ENCODE assay signal across 30 mouse cellular contexts in genomic region chr15:88832536-88832935, GRCm38 (mm10). TPM values are rescaled to one million over a fixed set of nuclear protein-coding genes. Genes with fewer than 3 reads are reported as not detected.
DNase-seq lines count a peak whose midpoint lies in the region; ATAC-seq lines count a peak whose summit lies in the region.
"Had no signal": no experiment of that assay in that cellular context is flagged by ENCODE, and none has a peak within 500 bp of the region (broad histone marks: within the 10 kb centered on the region; RNA-seq: fewer than 3 reads in every experiment).

No protein-coding gene starts in this region.

- H3K4me3 ChIP-seq in heart, embryonic 15.5 days = no peak overlapping the region
- no peak overlapping the region for H3K4me3 ChIP-seq in kidney, embryonic 16.5 days (ENCODE audit: low read length)
- H3K4me3 ChIP-seq: embryonic facial prominence, embryonic 13.5 days; erythroblast, embryonic 14.5 days; forebrain, embryonic 12.5 days; hindbrain, embryonic 10.5 days; intestine, embryonic 15.5 days; layer of hippocampus, adult 2 months; limb, embryonic 10.5 days; liver, embryonic 13.5 days; megakaryocyte, embryonic 14.5 days; neural tube, embryonic 12.5 days had no signal

- no peak for ATAC-seq in heart, embryonic 15.5 days (replicated peaks; ENCODE audit: insufficient number of reproducible peaks, insufficient read depth, low FRiP score, low read depth)
- no peak for ATAC-seq in kidney, embryonic 16.5 days (ENCODE audit: low FRiP score, low TSS enrichment)
- ATAC-seq: hindbrain, embryonic 16.5 days; intestine, embryonic 15.5 days had no signal

- WGBS in heart, embryonic 15.5 days = 75% methylated on average over 9 of the region's 9 CpGs
- WGBS in kidney, embryonic 16.5 days = 70% methylated on average over 9 of the region's 9 CpGs

- intact Hi-C loops in heart, postnatal 25 days (cut with DNase I) = no loop called here

- no peaks in the 10 kb centered on the region for H3K27me3 ChIP-seq in heart, embryonic 15.5 days
- H3K27me3 ChIP-seq in kidney, embryonic 16.5 days (ENCODE audit: insufficient read depth, low read length) = no peaks in the 10 kb centered on the region
- H3K27me3 ChIP-seq: embryonic facial prominence, embryonic 13.5 days; forebrain, embryonic 12.5 days; intestine, embryonic 15.5 days; neural tube, embryonic 12.5 days had no signal

- no peak overlapping the region for H3K4me2 ChIP-seq in heart, embryonic 15.5 days
- no peak overlapping the region for H3K4me2 ChIP-seq in kidney, embryonic 16.5 days (replicated peaks; ENCODE audit: low read depth, low read length)
- H3K4me2 ChIP-seq: embryonic facial prominence, embryonic 13.5 days; forebrain, embryonic 12.5 days; intestine, embryonic 15.5 days; liver, embryonic 13.5 days; lung, embryonic 14.5 days; neural tube, embryonic 12.5 days had no signal

- H3K9ac ChIP-seq in heart, embryonic 15.5 days = no peak overlapping the region
- H3K9ac ChIP-seq in kidney, embryonic 16.5 days (replicated peaks; ENCODE audit: low read length) = no peak overlapping the region
- H3K9ac ChIP-seq: embryonic facial prominence, embryonic 13.5 days; forebrain, embryonic 12.5 days; intestine, embryonic 15.5 days; liver, embryonic 13.5 days; lung, embryonic 14.5 days; neural tube, embryonic 12.5 days had no signal

- no peak for DNase-seq in heart, postnatal 25 days (ENCODE audit: low spot score)
- DNase-seq in kidney, adult 8-10 months = peak; percentile 74 to 75
- peak; percentile 56 for DNase-seq in kidney, postnatal 14 days
- peak; percentile 76 to 80 for DNase-seq in kidney, postnatal 36 days
- DNase-seq in urinary bladder, postnatal 4 days (ENCODE audit: low spot score in 2 of 2) = no peak
- DNase-seq: adrenal gland, adult 2 months; cerebellum, adult 11 months; cerebellum, postnatal 36 days; embryo, embryonic 11 days; gastrocnemius, postnatal 25 days; liver, embryonic 13.5 days; lung, embryonic 14.5 days; lung, postnatal 36 days; midbrain, embryonic 14.5 days; retina, postnatal 1 day; right cerebral cortex, postnatal 25 days; spleen, adult 18-20 months; thymus, postnatal 14 days had no signal

- H3K27ac ChIP-seq in heart, embryonic 15.5 days = peak overlapping the region; percentile 84; the same call in 1 of the 2 replicates
- no peak overlapping the region for H3K27ac ChIP-seq in kidney, embryonic 16.5 days (ENCODE audit: low read length)
- H3K27ac ChIP-seq: embryonic facial prominence, embryonic 13.5 days; forebrain, embryonic 12.5 days; hindbrain, embryonic 10.5 days; intestine, embryonic 15.5 days; layer of hippocampus, adult 2 months; limb, embryonic 10.5 days; liver, embryonic 13.5 days; neural tube, embryonic 12.5 days had no signal

- H3K4me1 ChIP-seq in heart, embryonic 15.5 days (replicated peaks) = peaks cover 62% of the 10 kb centered on the region
- H3K4me1 ChIP-seq in kidney, embryonic 16.5 days (ENCODE audit: insufficient read depth, low read length) = peaks cover 19% of the 10 kb centered on the region

- no peaks in the 10 kb centered on the region for H3K9me3 ChIP-seq in heart, embryonic 15.5 days (replicated peaks)
- H3K9me3 ChIP-seq in kidney, embryonic 16.5 days (ENCODE audit: low read length) = no peaks in the 10 kb centered on the region
- H3K9me3 ChIP-seq: embryonic facial prominence, embryonic 13.5 days; forebrain, embryonic 12.5 days; hindbrain, embryonic 10.5 days; intestine, embryonic 15.5 days; limb, embryonic 10.5 days; liver, embryonic 13.5 days; megakaryocyte, embryonic 14.5 days; neural tube, embryonic 12.5 days had no signal

- no peaks in the 10 kb centered on the region for H3K36me3 ChIP-seq in heart, embryonic 15.5 days
- H3K36me3 ChIP-seq in kidney, embryonic 16.5 days (ENCODE audit: insufficient read depth, low read length) = no peaks in the 10 kb centered on the region
- H3K36me3 ChIP-seq: embryonic facial prominence, embryonic 13.5 days; intestine, embryonic 15.5 days; liver, embryonic 13.5 days; neural tube, embryonic 12.5 days had no signal

RNA-seq across cellular contexts. Expression of gene Creld2, which starts 13.1 kb away (rescaled TPM):
- 47.5 and 62.1 TPM in 2 replicates for polyA plus RNA-seq in heart, embryonic 15.5 days (2015; fragmentation: Nextera tagmentation; extraction: Ambion mirVana)
- total RNA-seq in heart, postnatal 25 days (2021) = 10 to 100 TPM; 24.7 to 27.3 TPM
- 118 and 133 TPM in 2 replicates for polyA plus RNA-seq in kidney, embryonic 16.5 days (2015; fragmentation: Nextera tagmentation; extraction: Ambion mirVana)

RNA-seq across cellular contexts. Expression of gene Alg12, which starts 13.4 kb away (rescaled TPM):
- 8.6 and 11.2 TPM in 2 replicates for polyA plus RNA-seq in heart, embryonic 15.5 days (2015; fragmentation: Nextera tagmentation; extraction: Ambion mirVana)
- total RNA-seq in heart, postnatal 25 days (2021) = 10 to 100 TPM; 10.7 TPM
- 15.7 and 16.9 TPM in 2 replicates for polyA plus RNA-seq in kidney, embryonic 16.5 days (2015; fragmentation: Nextera tagmentation; extraction: Ambion mirVana)

RNA-seq across cellular contexts. Expression of gene Pim3, which starts 29.4 kb away (rescaled TPM):
- 61.4 and 71.9 TPM in 2 replicates for polyA plus RNA-seq in heart, embryonic 15.5 days (2015; fragmentation: Nextera tagmentation; extraction: Ambion mirVana)
- 10 to 100 TPM; 86.8 to 98.2 TPM for total RNA-seq in heart, postnatal 25 days (2021)
- polyA plus RNA-seq in kidney, embryonic 16.5 days (2015; fragmentation: Nextera tagmentation; extraction: Ambion mirVana) = 59.6 and 77.7 TPM in 2 replicates

Comparison
In these comparisons a context has a peak if more than half of its experiments do, and no peak if none do; other contexts are left out.
1. DNase-seq: peak in kidney, adult 8-10 months (2 of 2), kidney, postnatal 14 days (single experiment) and kidney, postnatal 36 days (2 of 2); none in heart, postnatal 25 days (single experiment) and urinary bladder, postnatal 4 days (0 of 2).